Mouse (Mus musculus) bone marrow, adult 2 months (tissue): ENCODE data around the gene Htr1a. TPM values are rescaled to one million over a fixed set of nuclear protein-coding genes. Genes with fewer than 3 reads are reported as not detected.
A peak's percentile ranks its signal among the peaks of the same experiment; 100 is the strongest.

ENCODE experiments used
- H3K27ac ChIP-seq: fragments of 200-500 bp; 2 replicates; pipeline ENCODE4 v1.5.1; 2012; ENCODE audit warnings: low read depth, mild to moderate bottlenecking, control low read depth, inconsistent platforms, low read length; ENCODE audit not compliant: control insufficient read depth, poor library complexity, insufficient read depth
- H3K4me1 ChIP-seq: fragments of 200-500 bp; 2 replicates; pipeline ENCODE4 v1.6.1; 2011; ENCODE audit warnings: low read length; ENCODE audit not compliant: control insufficient read depth, insufficient read depth
- H3K4me3 ChIP-seq: fragments of 200-500 bp; replicated peaks from 2 replicates; pipeline ENCODE3; 2011; ENCODE audit warnings: mild to moderate bottlenecking, low read depth, low read length, control low read depth; ENCODE audit not compliant: control insufficient read depth
- CTCF ChIP-seq: fragments of 200-500 bp; IDR thresholded peaks from 2 replicates; pipeline ENCODE4 v1.5.1; 2011; ENCODE audit warnings: low read length, control low read depth; ENCODE audit not compliant: control insufficient read depth, insufficient read depth
- POLR2A ChIP-seq: fragments of 200-500 bp; IDR thresholded peaks from 2 replicates; pipeline ENCODE4 v1.6.1; 2011; ENCODE audit warnings: low read depth, mild to moderate bottlenecking, control low read depth, low read length, borderline replicate concordance; ENCODE audit not compliant: control insufficient read depth
- WGBS: fragments of 180-500 bp; shearing (Covaris S2); methylation state at CpG from one replicate; pipeline ENCODE4 v1.1.7; 2018; 5-methylcytosine and 5-hydroxymethylcytosine counted together
- polyA plus RNA-seq: library from polyadenylated mRNA; stranded (reverse); fragments of >200 nt; gene quantifications from 2 replicates; pipeline ENCODE4 v1.2.4, GENCODE M21; 2011; ENCODE audit warnings: low replicate concordance; ENCODE audit not compliant: missing spikeins, insufficient read depth, insufficient read length

Htr1a gene
- polyA plus RNA-seq, result not detected in 2 replicates

DNA sequence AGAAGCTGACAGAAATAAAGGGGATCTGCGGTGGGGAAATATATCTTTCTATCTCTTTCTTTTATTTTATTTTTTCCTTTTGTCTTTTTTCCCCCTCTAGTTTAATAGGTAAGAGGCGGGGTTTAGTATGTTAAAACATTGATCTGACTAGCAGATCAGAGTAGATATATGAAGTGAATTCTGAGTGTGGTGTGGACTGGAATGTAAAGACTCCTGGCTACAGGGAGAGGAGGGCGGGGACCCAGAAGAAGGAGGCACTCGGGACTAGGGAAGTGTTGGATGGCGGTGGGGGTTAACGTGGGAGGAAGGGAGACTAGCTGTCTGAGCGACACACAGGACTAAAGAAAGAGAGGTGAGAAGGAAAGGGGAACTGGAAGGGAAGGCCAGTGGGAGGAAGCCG is at the start of gene Htr1a:
Gene Htr1a, plus strand, starts transcription at position 301 of the 400 bp plus-strand sequence.
- WGBS, result 10% methylated on average over 8 of the region's 8 CpGs
- TF ChIP-seq POLR2A, result no peak
- TF ChIP-seq CTCF, result no peak
- Histone ChIP-seq H3K4me1 (no peaks in the 10 kb centered on the region), H3K27ac (no peak within 1 kb of the TSS), H3K4me3 (no peak within 1 kb of the TSS)

DNA sequence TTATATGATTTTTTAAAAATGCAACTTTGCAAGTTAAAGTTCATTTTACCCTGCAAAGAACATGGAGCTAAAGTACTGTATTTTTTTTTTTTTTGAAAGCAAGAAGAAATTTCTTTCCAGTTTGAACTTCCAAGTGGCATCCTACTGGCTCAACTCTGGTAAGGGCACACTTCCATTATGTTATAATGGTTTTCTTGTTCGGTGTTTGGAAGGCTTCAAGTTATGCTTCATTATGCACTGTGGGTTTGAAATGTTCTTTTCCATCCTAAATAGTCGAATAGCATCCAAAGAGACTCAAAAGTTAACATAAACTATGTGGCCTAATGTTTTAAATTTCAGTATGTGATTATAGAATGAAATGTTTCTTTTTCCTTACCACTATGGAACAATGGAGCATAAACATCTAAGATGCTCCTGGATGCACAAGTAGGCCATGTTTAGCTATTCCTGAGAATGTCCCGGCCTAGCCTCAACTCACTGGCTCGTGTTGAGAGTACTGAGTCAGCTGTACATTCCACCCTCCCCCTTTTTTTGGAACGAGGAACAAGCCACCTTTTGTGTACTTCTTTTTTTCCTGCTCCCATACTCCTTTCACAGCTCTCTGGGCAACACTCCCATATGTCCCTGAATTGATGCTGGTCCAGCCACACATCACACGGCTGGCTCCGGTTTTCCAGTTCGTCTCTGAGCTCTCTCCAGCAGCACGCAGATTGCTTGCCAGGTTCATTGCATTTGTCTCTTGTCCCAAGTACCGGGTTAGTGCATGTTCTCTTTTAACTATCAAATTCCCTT is 31.7 kb upstream of the Htr1a start:
- no peak overlapping the region for H3K27ac ChIP-seq
- TF ChIP-seq CTCF, result no peak
- TF ChIP-seq POLR2A, result no peak
- 72% methylated on average over 10 of the region's 10 CpGs for WGBS
- H3K4me1 ChIP-seq, result no peaks in the 10 kb centered on the region
- H3K4me3 ChIP-seq, result no peak overlapping the region

- Histone ChIP-seq H3K4me3 (no peak overlapping the region), H3K27ac (no peak overlapping the region), H3K4me1 (no peaks in the 10 kb centered on the region)
- TF ChIP-seq POLR2A, result no peak
- TF ChIP-seq CTCF, result no peak
- 84% methylated on average over 3 of the region's 3 CpGs for WGBS
Measured at GRCm38 (mm10) chr13:105412327-105412722, 31.1 kb upstream of the Htr1a start.

DNA sequence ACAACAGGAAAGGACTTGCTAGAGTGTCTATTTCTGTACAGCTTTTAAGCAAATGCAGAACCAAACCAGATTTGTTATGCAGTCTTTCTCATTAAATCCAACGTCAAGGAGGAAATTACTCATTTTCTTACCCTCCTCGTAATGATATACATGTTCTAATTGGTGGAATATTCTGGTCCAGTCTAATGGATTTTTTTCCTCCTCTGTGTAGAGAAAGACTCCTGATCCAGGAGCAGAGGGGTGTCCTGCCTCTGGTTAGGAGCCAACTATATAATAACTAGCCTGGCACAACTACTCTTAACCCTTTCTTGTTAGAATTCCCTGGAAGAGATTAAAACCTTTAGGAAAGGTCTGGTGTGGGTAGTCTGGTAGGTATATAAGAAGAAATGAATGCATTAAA is 10.3 kb upstream of the Htr1a start:
- Histone ChIP-seq H3K4me1 (no peaks in the 10 kb centered on the region), H3K4me3 (no peak overlapping the region), H3K27ac (no peak overlapping the region)
- TF ChIP-seq CTCF (no peak), POLR2A (no peak)
- WGBS, result 57% methylated on average over 2 of the region's 2 CpGs

DNA sequence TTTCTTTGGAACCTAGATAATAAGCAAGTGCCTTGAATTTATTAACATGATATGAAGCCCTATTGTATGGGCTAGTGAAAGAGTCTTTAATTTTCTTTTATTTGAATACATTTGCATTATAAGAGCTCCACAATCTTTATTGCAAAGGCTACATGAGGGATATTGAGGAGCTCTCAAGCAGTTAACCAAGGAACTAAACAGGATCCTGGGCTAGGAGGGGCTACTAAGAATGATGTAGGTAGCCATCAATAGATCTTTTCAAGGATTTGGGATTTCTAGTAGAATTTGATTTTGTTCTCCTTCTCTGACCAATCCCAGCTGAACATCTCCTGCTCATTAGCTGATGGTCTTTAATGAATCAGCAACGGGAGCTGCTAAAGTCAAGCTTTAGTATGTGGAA is 9.8 kb upstream of the Htr1a start:
- no peak for TF ChIP-seq CTCF

DNA sequence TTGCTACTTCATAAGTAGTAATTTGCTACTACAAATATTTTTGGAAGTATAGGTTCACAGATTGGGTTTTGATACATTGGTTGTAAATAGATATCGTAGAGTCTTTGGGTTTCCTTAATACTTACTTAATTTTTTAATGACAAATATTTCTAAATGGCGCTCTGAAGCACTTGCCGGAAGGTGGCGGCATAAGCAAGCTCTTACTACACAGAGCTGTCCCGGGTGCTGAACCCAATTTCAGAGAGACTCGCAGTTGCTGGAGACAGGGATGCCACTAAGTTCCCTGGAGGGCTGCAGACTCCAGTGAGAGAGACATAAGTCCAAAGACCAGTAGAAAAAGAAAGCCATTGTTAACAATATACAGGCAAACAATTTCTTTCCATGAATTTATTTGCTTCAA is 863 bp upstream of the Htr1a start:
- TF ChIP-seq CTCF, result peak; percentile 20; the same call in 1 of the 2 replicates
- TF ChIP-seq POLR2A, result no peak
- Histone ChIP-seq H3K27ac (no peak overlapping the region), H3K4me1 (no peaks in the 10 kb centered on the region), H3K4me3 (no peak overlapping the region)
- 5% methylated on average over 6 of the region's 6 CpGs for WGBS

More for the DNA sequence above, 9.8 kb upstream of the Htr1a start:
- 91% methylated on average over 1 of the region's 1 CpGs for whole genome bisulfite sequencing
- Histone ChIP-seq H3K4me3 (no peak overlapping the region), H3K27ac (no peak overlapping the region), H3K4me1 (no peaks in the 10 kb centered on the region)

DNA sequence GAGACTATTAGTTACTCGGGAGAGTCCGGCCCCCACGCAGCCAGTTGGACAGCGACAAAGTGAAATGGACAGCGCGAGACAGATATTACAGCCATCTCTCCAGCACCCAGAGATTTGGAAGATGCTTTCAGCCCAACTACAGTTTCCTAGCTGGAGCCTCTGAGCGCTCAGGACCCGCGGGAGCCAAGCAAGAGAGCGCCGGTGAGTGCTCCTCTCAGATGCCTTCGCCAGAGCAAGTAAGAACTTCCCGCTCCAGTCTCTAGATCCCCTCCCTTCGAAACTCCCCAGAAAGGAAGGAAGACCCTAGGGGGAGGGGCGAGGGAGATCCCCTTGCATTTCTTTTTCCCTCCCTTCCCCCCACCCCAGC is 415 bp downstream of the Htr1a start:
- Histone ChIP-seq H3K27ac (no peak overlapping the region), H3K4me1 (no peaks in the 10 kb centered on the region), H3K4me3 (no peak overlapping the region)
- 3% methylated on average over 15 of the region's 15 CpGs for WGBS
- TF ChIP-seq POLR2A, result no peak
- TF ChIP-seq CTCF, result no peak

GRCm38 (mm10) chr13:105444238-105444894 is 927 bp downstream of the Htr1a start:
- TF ChIP-seq POLR2A (no peak), CTCF (no peak)
- Histone ChIP-seq H3K4me3 (no peak overlapping the region), H3K27ac (no peak overlapping the region), H3K4me1 (no peaks in the 10 kb centered on the region)
- WGBS, result 4% methylated on average over 39 of the region's 39 CpGs
